Mouse (Mus musculus) neural tube, embryonic 11.5 days (tissue): ENCODE measurements around the gene Igbp1. TPM values are rescaled to one million over a fixed set of nuclear protein-coding genes. Genes with fewer than 3 reads are reported as not detected.

Experiments used
- ATAC-seq: fragments of 200-750 bp; cut with Nextera tagmentation; 2 replicates; pipeline ENCODE4 v1.8.0; 2017; ENCODE audit warnings: moderate number of reproducible peaks, mild to moderate bottlenecking, moderate TSS enrichment, moderate library complexity; ENCODE audit not compliant: insufficient read depth, low FRiP score, low TSS enrichment
- DNase-seq: peaks from one replicate; pipeline ENCODE4 v3.0.0-alpha.2; 2015; ENCODE audit warnings: low spot score
- H3K27ac ChIP-seq: fragments of 300-500 bp; sonication (generic); 2 replicates; pipeline ENCODE4 v1.5.1; 2014; ENCODE audit warnings: low read depth, mild to moderate bottlenecking, low read length
- H3K27me3 ChIP-seq: fragments of 300-500 bp; sonication (generic); 2 replicates; pipeline ENCODE4 v1.6.1; 2014; ENCODE audit warnings: mild to moderate bottlenecking, low read length, mixed read lengths; ENCODE audit not compliant: control insufficient read depth, insufficient read depth
- H3K36me3 ChIP-seq: fragments of 300-500 bp; sonication (generic); 2 replicates; pipeline ENCODE4 v1.6.1; 2014; ENCODE audit warnings: mild to moderate bottlenecking, low read length, moderate library complexity, mixed read lengths; ENCODE audit not compliant: control insufficient read depth, insufficient read depth
- H3K4me1 ChIP-seq: fragments of 300-500 bp; sonication (generic); 2 replicates; pipeline ENCODE4 v1.6.1; 2014; ENCODE audit warnings: low read length, mixed read lengths; ENCODE audit not compliant: control insufficient read depth, insufficient read depth
- H3K4me2 ChIP-seq: fragments of 300-500 bp; sonication (generic); 2 replicates; pipeline ENCODE4 v1.6.1; 2014; ENCODE audit warnings: low read depth, mild to moderate bottlenecking, moderate library complexity
- H3K4me3 ChIP-seq: fragments of 300-500 bp; sonication (generic); 2 replicates; pipeline ENCODE4 v1.5.1; 2014; ENCODE audit warnings: low read depth, low read length
- H3K9ac ChIP-seq: fragments of 300-500 bp; sonication (generic); 2 replicates; pipeline ENCODE4 v1.6.1; 2014; ENCODE audit warnings: mild to moderate bottlenecking, low read length
- H3K9me3 ChIP-seq: fragments of 300-500 bp; sonication (generic); 2 replicates; pipeline ENCODE4 v1.6.1; 2016; ENCODE audit warnings: low read length; ENCODE audit not compliant: control insufficient read depth
- WGBS: fragments of 180-500 bp; shearing (Covaris S2); extraction: QIAGEN DNeasy Blood & Tissue Kit; methylation state at CpG from one replicate; pipeline ENCODE4 v1.1.7; 2014; 5-methylcytosine and 5-hydroxymethylcytosine counted together
- polyA plus RNA-seq: library from polyadenylated mRNA; unstranded; fragments of >200 nt; fragmentation: Nextera tagmentation; extraction: Ambion mirVana; gene quantifications from 2 replicates; pipeline ENCODE4 v1.2.1, GENCODE M21; 2014

Gene Igbp1
- 39.8 and 44.8 TPM in 2 replicates for polyA plus RNA-seq

- H3K36me3 ChIP-seq: no peaks in the 10 kb centered on the region
- H3K9me3 ChIP-seq: no peaks in the 10 kb centered on the region
- H3K27me3 ChIP-seq: no peaks in the 10 kb centered on the region
- no peaks in the 10 kb centered on the region for H3K4me1 ChIP-seq
- H3K27ac ChIP-seq: no peak within 1 kb of the TSS
- ATAC-seq (peak; percentile 96), DNase-seq (peak; percentile 82)
- WGBS: 19% methylated on average over 32 of the region's 32 CpGs
- peak within 1 kb of the TSS; percentile 52 for H3K9ac ChIP-seq
- H3K4me2 ChIP-seq: peak within 1 kb of the TSS; percentile 41
- H3K4me3 ChIP-seq: peak within 1 kb of the TSS; percentile 57
Measured at GRCm38 (mm10) chrX:100494068-100494978, at the start of gene Igbp1. Igbp1 (plus strand) TSS chrX:100494291.

- Histone ChIP-seq H3K4me3 (no peak overlapping the region), H3K4me1 (no peaks in the 10 kb centered on the region), H3K36me3 (no peaks in the 10 kb centered on the region), H3K27ac (no peak overlapping the region), H3K4me2 (no peak overlapping the region), H3K9me3 (no peaks in the 10 kb centered on the region), H3K9ac (no peak overlapping the region), H3K27me3 (no peaks in the 10 kb centered on the region; the same call in 1 of the 2 replicates)
- DNase-seq (no peak), ATAC-seq (no peak)
- 83% methylated on average over 4 of the region's 4 CpGs for WGBS
Measured at GRCm38 (mm10) chrX:100468047-100468446, 26.0 kb upstream of the Igbp1 start.

- DNase-seq: no peak
- Histone ChIP-seq H3K9me3 (no peaks in the 10 kb centered on the region), H3K27ac (no peak overlapping the region), H3K4me1 (no peaks in the 10 kb centered on the region), H3K9ac (no peak overlapping the region), H3K36me3 (no peaks in the 10 kb centered on the region), H3K4me2 (no peak overlapping the region), H3K27me3 (no peaks in the 10 kb centered on the region; the same call in 1 of the 2 replicates), H3K4me3 (no peak overlapping the region)
- no peak for ATAC-seq
- WGBS: 82% methylated on average over 3 of the region's 3 CpGs
Measured at GRCm38 (mm10) chrX:100470126-100470525, 24.0 kb upstream of the Igbp1 start.

GRCm38 (mm10) chrX:100471491-100471890, 22.6 kb upstream of the Igbp1 start:
- whole genome bisulfite sequencing: 86% methylated on average over 3 of the region's 3 CpGs

GRCm38 (mm10) chrX:100475569-100476223, 18.4 kb upstream of the Igbp1 start:
- H3K27ac ChIP-seq: no peak overlapping the region
- H3K4me2 ChIP-seq: no peak overlapping the region
- WGBS: 78% methylated on average over 4 of the region's 4 CpGs
- ATAC-seq: no peak
- H3K36me3 ChIP-seq: no peaks in the 10 kb centered on the region
- H3K4me1 ChIP-seq: no peaks in the 10 kb centered on the region
- no peak overlapping the region for H3K9ac ChIP-seq
- H3K4me3 ChIP-seq: no peak overlapping the region
- no peaks in the 10 kb centered on the region for H3K9me3 ChIP-seq
- DNase-seq: no peak
- H3K27me3 ChIP-seq: no peaks in the 10 kb centered on the region

More at GRCm38 (mm10) chrX:100471491-100471890, 22.6 kb upstream of the Igbp1 start:
- no peak overlapping the region for H3K4me2 ChIP-seq
- H3K27ac ChIP-seq: no peak overlapping the region
- no peak for ATAC-seq
- H3K4me3 ChIP-seq: no peak overlapping the region
- no peaks in the 10 kb centered on the region; the same call in 1 of the 2 replicates for H3K27me3 ChIP-seq
- H3K9me3 ChIP-seq: no peaks in the 10 kb centered on the region
- no peak for DNase-seq
- no peak overlapping the region for H3K9ac ChIP-seq
- no peaks in the 10 kb centered on the region for H3K4me1 ChIP-seq
- H3K36me3 ChIP-seq: no peaks in the 10 kb centered on the region

GRCm38 (mm10) chrX:100480317-100480716, 13.8 kb upstream of the Igbp1 start:
- no peaks in the 10 kb centered on the region for H3K9me3 ChIP-seq
- no peak overlapping the region for H3K9ac ChIP-seq
- H3K4me3 ChIP-seq: no peak overlapping the region
- 0 out of 2 replicates have a peak, but pooled peaks have one; percentile 58 for ATAC-seq
- peak; percentile 59 for DNase-seq
- WGBS: 40% methylated on average over 3 of the region's 3 CpGs
- H3K4me1 ChIP-seq: no peaks in the 10 kb centered on the region
- H3K36me3 ChIP-seq: no peaks in the 10 kb centered on the region
- no peaks in the 10 kb centered on the region for H3K27me3 ChIP-seq
- no peak overlapping the region for H3K4me2 ChIP-seq
- H3K27ac ChIP-seq: no peak overlapping the region

- Histone ChIP-seq H3K27me3 (no peaks in the 10 kb centered on the region), H3K9me3 (no peaks in the 10 kb centered on the region), H3K4me1 (no peaks in the 10 kb centered on the region), H3K4me3 (peak overlapping the region; percentile 57), H3K9ac (no peak overlapping the region), H3K36me3 (no peaks in the 10 kb centered on the region), H3K27ac (no peak overlapping the region), H3K4me2 (peak overlapping the region; percentile 41)
- WGBS: 24% methylated on average over 22 of the region's 22 CpGs
- no peak for DNase-seq
- peak; percentile 73 for ATAC-seq
Measured at GRCm38 (mm10) chrX:100493500-100494067, 507 bp upstream of the Igbp1 start.

GRCm38 (mm10) chrX:100504175-100504851, 10.2 kb downstream of the Igbp1 start:
- Histone ChIP-seq H3K36me3 (no peaks in the 10 kb centered on the region), H3K4me1 (no peaks in the 10 kb centered on the region), H3K4me2 (no peak overlapping the region), H3K9me3 (no peaks in the 10 kb centered on the region), H3K27me3 (0 out of 2 replicates have a peak, but pooled peaks cover 2% of the 10 kb centered on the region), H3K27ac (no peak overlapping the region), H3K4me3 (no peak overlapping the region), H3K9ac (no peak overlapping the region)
- ATAC-seq (no peak), DNase-seq (no peak)
- WGBS: 79% methylated on average over 5 of the region's 5 CpGs
